Mouse (Mus musculus): ENCODE measurements at regions not wholly inside any gene's neighbourhood (a gene's known extent, or its start where the extent isn't known, plus 50 kb on each side); places are given as distances from the start of the nearest gene placed in this dataset.

- no peak overlapping the region for H3K4me3 ChIP-seq (ENCODE audit: insufficient read depth, low read depth, low read length)
- TF ChIP-seq POLR2A (IDR thresholded peaks at IDR 0.05; ENCODE audit: low read depth, low read length) (no peak), CTCF (conservative IDR thresholded peaks at IDR 0.05; ENCODE audit: insufficient read depth, insufficient read length, low read depth, low read length) (no peak)
- 78% methylated on average over 1 of the region's 1 CpGs for WGBS
- no peak overlapping the region for H3K27ac ChIP-seq (ENCODE audit: insufficient read depth, low read depth, low read length)
- H3K27me3 ChIP-seq (replicated peaks; ENCODE audit: control insufficient read depth, insufficient read depth, low read length), result no peaks in the 10 kb centered on the region
- H3K36me3 ChIP-seq (ENCODE audit: control insufficient read depth, insufficient read depth, low read length), result no peaks in the 10 kb centered on the region
- no peak for DNase-seq
- no peaks in the 10 kb centered on the region for H3K4me1 ChIP-seq (ENCODE audit: control insufficient read depth, insufficient read depth, low read length)
Observed at GRCm38 (mm10) chr8:96012002-96012401, 123.7 kb upstream of the Got2 start.

DNA sequence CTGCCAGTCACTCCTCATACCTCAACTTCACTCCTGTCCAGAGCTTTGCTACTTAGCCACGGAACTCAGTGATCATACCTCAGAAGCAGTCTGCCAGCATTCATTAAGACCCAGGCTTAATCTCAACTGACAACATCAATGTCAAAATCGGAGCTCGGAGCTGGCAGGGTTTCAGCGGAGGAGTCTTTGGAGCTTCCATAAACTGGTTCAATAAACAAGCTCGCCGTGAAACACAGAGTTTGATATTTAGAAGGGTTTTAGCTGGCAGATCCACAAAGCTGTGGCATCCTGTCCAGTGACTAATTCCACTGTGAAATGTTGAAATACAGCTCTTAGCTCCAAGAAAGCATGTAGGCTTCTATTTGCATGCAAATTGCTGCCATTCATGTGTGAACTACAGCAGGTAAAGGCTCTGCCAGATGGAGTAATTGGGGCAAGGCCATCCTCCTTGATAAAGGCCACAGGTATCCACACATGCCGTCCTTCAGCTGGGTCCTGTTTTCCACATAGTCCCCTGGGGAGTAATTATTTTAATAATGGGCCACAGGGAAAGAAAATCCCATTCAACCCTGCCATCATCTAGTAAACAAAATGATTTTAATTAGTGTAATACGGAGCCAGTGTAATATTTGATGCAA is 103.6 kb upstream of the Got2 start:
- WGBS, result 74% methylated on average over 8 of the region's 8 CpGs
- TF ChIP-seq POLR2A (IDR thresholded peaks at IDR 0.05; ENCODE audit: low read depth, low read length) (no peak), CTCF (conservative IDR thresholded peaks at IDR 0.05; ENCODE audit: insufficient read depth, insufficient read length, low read depth, low read length) (no peak)
- Histone ChIP-seq H3K27me3 (replicated peaks; ENCODE audit: control insufficient read depth, insufficient read depth, low read length) (no peaks in the 10 kb centered on the region), H3K27ac (ENCODE audit: insufficient read depth, low read depth, low read length) (no peak overlapping the region), H3K4me1 (ENCODE audit: control insufficient read depth, insufficient read depth, low read length) (no peaks in the 10 kb centered on the region), H3K36me3 (ENCODE audit: control insufficient read depth, insufficient read depth, low read length) (no peaks in the 10 kb centered on the region), H3K4me3 (ENCODE audit: insufficient read depth, low read depth, low read length) (no peak overlapping the region)
- no peak for DNase-seq

DNA sequence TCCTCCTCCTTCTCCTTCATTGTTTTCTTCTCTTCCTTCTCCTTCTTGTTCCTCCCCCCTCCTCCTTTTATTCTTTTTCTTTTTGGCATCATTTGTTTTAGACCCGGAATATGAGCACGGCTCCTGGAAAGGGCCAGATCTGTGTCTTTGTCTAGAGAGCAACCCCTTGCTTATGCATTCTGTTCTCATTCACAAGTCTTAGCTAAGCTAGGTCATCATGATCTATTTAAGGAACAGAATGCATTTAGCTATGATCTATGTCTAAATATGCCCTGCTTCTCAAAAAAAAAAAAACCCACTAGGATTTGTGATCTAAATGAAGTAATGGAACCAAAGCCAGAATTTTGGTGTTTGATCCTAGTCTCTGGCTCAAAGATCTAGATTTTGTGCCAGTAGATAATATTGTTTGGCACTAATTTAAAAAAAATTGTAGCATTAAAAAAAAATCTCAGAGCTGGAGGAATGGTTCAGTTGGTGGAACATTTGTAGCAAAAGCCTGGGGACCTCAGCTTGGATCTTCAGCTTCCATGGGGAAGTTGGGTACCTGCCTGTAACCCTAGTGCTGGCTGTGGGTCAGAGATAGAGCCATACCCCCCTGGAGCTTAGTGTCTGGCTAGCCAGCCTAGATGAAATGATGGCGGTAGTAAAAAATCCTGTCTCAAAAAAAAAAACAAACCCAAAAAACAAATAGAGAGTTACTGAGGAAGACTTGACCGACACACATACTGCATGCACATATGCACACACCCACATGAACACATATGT is 100.5 kb upstream of the Got2 start:
- Histone ChIP-seq H3K27ac (ENCODE audit: insufficient read depth, low read depth, low read length) (no peak overlapping the region), H3K36me3 (ENCODE audit: control insufficient read depth, insufficient read depth, low read length) (no peaks in the 10 kb centered on the region), H3K4me3 (ENCODE audit: insufficient read depth, low read depth, low read length) (no peak overlapping the region), H3K27me3 (replicated peaks; ENCODE audit: control insufficient read depth, insufficient read depth, low read length) (no peaks in the 10 kb centered on the region), H3K4me1 (ENCODE audit: control insufficient read depth, insufficient read depth, low read length) (no peaks in the 10 kb centered on the region)
- WGBS, result 90% methylated on average over 4 of the region's 4 CpGs
- TF ChIP-seq CTCF (conservative IDR thresholded peaks at IDR 0.05; ENCODE audit: insufficient read depth, insufficient read length, low read depth, low read length) (no peak), POLR2A (IDR thresholded peaks at IDR 0.05; ENCODE audit: low read depth, low read length) (no peak)
- no peak for DNase-seq

DNA sequence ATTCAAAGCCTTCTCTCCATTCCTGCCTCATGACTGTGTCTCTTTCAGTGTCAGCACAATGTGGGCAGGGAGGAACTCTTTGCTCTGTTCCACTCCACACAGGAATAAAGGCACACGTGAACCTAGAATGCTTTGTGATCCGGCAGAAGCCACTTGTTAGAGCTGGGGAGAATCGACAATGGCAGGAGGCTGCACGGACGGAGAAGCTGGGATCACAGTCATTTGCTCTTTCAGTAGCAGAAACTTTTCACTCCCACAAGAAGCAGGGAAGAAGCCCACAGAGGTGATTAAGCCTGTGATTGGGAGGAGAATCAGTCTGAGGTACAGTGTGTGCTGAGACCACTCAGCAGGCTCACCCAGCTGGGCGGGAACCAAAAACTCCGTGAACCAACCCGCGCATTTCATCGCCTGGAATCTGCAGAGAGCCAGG is 98.7 kb upstream of the Got2 start:
- no peaks in the 10 kb centered on the region for H3K4me1 ChIP-seq (ENCODE audit: control insufficient read depth, insufficient read depth, low read length)
- no peak for TF ChIP-seq POLR2A (IDR thresholded peaks at IDR 0.05; ENCODE audit: low read depth, low read length)
- no peak for TF ChIP-seq CTCF (conservative IDR thresholded peaks at IDR 0.05; ENCODE audit: insufficient read depth, insufficient read length, low read depth, low read length)
- WGBS, result 18% methylated on average over 10 of the region's 10 CpGs
- H3K4me3 ChIP-seq (ENCODE audit: insufficient read depth, low read depth, low read length), result no peak overlapping the region
- DNase-seq, result no peak
- no peaks in the 10 kb centered on the region for H3K36me3 ChIP-seq (ENCODE audit: control insufficient read depth, insufficient read depth, low read length)
- H3K27ac ChIP-seq (ENCODE audit: insufficient read depth, low read depth, low read length), result no peak overlapping the region
- H3K27me3 ChIP-seq (replicated peaks; ENCODE audit: control insufficient read depth, insufficient read depth, low read length), result no peaks in the 10 kb centered on the region

- WGBS, result 76% methylated on average over 3 of the region's 3 CpGs
- Histone ChIP-seq H3K36me3 (ENCODE audit: control insufficient read depth, insufficient read depth, low read length) (no peaks in the 10 kb centered on the region), H3K27ac (ENCODE audit: insufficient read depth, low read depth, low read length) (no peak overlapping the region), H3K4me3 (ENCODE audit: insufficient read depth, low read depth, low read length) (no peak overlapping the region), H3K27me3 (replicated peaks; ENCODE audit: control insufficient read depth, insufficient read depth, low read length) (no peaks in the 10 kb centered on the region), H3K4me1 (ENCODE audit: control insufficient read depth, insufficient read depth, low read length) (no peaks in the 10 kb centered on the region)
- DNase-seq, result no peak
- no peak for TF ChIP-seq POLR2A (IDR thresholded peaks at IDR 0.05; ENCODE audit: low read depth, low read length)
- TF ChIP-seq CTCF (conservative IDR thresholded peaks at IDR 0.05; ENCODE audit: insufficient read depth, insufficient read length, low read depth, low read length), result no peak
Observed at GRCm38 (mm10) chr8:95986410-95986809, 98.1 kb upstream of the Got2 start.

GRCm38 (mm10) chr8:95983690-95984089 is 95.3 kb upstream of the Got2 start:
- TF ChIP-seq POLR2A (IDR thresholded peaks at IDR 0.05; ENCODE audit: low read depth, low read length) (no peak), CTCF (conservative IDR thresholded peaks at IDR 0.05; ENCODE audit: insufficient read depth, insufficient read length, low read depth, low read length) (no peak)
- 44% methylated on average over 2 of the region's 2 CpGs for WGBS
- H3K27ac ChIP-seq (ENCODE audit: insufficient read depth, low read depth, low read length), result no peak overlapping the region
- H3K27me3 ChIP-seq (replicated peaks; ENCODE audit: control insufficient read depth, insufficient read depth, low read length), result no peaks in the 10 kb centered on the region
- no peak for DNase-seq
- no peaks in the 10 kb centered on the region for H3K36me3 ChIP-seq (ENCODE audit: control insufficient read depth, insufficient read depth, low read length)
- H3K4me3 ChIP-seq (ENCODE audit: insufficient read depth, low read depth, low read length), result no peak overlapping the region
- H3K4me1 ChIP-seq (ENCODE audit: control insufficient read depth, insufficient read depth, low read length), result no peaks in the 10 kb centered on the region

DNA sequence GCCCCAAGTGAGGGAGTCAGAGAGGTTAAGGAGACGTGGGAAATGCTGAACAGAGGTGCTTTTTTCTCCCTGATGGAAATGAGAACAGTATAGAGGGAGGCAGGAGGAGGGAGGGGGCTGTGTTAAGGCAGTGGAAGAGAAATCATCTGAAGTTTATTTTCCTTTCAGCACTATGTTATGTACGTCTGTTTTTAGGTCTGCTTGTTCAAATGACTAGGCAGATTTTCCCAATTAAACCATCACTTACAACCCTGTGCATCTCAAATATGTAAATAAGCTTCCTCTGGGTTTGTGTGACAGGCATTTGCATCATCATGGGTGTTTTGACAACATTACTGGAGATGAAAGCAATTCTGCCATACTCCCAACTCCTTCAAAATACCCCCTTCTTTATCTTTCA is 92.1 kb upstream of the Got2 start:
- 39% methylated on average over 2 of the region's 2 CpGs for WGBS
- TF ChIP-seq CTCF (conservative IDR thresholded peaks at IDR 0.05; ENCODE audit: insufficient read depth, insufficient read length, low read depth, low read length) (no peak), POLR2A (IDR thresholded peaks at IDR 0.05; ENCODE audit: low read depth, low read length) (no peak)
- Histone ChIP-seq H3K36me3 (ENCODE audit: control insufficient read depth, insufficient read depth, low read length) (no peaks in the 10 kb centered on the region), H3K4me1 (ENCODE audit: control insufficient read depth, insufficient read depth, low read length) (no peaks in the 10 kb centered on the region), H3K27me3 (replicated peaks; ENCODE audit: control insufficient read depth, insufficient read depth, low read length) (no peaks in the 10 kb centered on the region), H3K27ac (ENCODE audit: insufficient read depth, low read depth, low read length) (no peak overlapping the region), H3K4me3 (ENCODE audit: insufficient read depth, low read depth, low read length) (no peak overlapping the region)
- no peak for DNase-seq
